Mouse (Mus musculus): ENCODE measurements around the gene Olfr1393. TPM values are rescaled to one million over a fixed set of nuclear protein-coding genes. Genes with fewer than 3 reads are reported as not detected.
A peak's percentile ranks its signal among the peaks of the same experiment; 100 is the strongest.

The Olfr1393 gene
- polyA plus RNA-seq, 1 experiment from 2014 or later = not detected

DNA sequence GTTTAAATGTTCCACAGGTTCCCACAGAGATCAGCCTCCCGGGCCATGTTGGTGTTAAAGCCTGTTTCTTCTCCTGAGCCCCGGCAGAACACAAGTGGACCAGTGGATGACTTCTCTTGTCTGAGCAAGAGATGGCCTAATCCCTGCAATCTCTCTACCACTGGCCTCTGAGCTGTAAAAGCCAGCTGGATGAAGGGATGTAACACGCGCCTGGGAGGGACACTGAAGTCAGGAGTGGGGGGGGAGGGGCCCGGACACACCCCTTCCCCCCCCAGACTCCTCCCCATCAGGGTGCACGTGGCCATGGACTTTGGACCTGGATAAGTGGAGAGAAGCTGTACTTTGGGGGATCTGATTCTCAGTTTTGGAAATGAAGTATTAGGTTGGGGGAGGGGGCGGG is 32.9 kb upstream of the Olfr1393 start:
- H3K36me3 ChIP-seq = no peaks in the 10 kb centered on the region; the same call in 1 of the 2 replicates
- H3K9ac ChIP-seq = peak overlapping the region; percentile 76
- H3K4me1 ChIP-seq (replicated peaks) = peaks cover 43% of the 10 kb centered on the region
- H3K27me3 ChIP-seq = no peaks in the 10 kb centered on the region
- H3K27ac ChIP-seq (replicated peaks) = peak overlapping the region; percentile 92; the same call in 1 of the 2 replicates
- ATAC-seq (ENCODE audit: low read depth) = no peak
- 25% methylated on average over 7 of the region's 7 CpGs for WGBS
- peak overlapping the region; percentile 54 for H3K4me3 ChIP-seq
- H3K9me3 ChIP-seq = no peaks in the 10 kb centered on the region
- peak overlapping the region; percentile 63 for H3K4me2 ChIP-seq

DNA sequence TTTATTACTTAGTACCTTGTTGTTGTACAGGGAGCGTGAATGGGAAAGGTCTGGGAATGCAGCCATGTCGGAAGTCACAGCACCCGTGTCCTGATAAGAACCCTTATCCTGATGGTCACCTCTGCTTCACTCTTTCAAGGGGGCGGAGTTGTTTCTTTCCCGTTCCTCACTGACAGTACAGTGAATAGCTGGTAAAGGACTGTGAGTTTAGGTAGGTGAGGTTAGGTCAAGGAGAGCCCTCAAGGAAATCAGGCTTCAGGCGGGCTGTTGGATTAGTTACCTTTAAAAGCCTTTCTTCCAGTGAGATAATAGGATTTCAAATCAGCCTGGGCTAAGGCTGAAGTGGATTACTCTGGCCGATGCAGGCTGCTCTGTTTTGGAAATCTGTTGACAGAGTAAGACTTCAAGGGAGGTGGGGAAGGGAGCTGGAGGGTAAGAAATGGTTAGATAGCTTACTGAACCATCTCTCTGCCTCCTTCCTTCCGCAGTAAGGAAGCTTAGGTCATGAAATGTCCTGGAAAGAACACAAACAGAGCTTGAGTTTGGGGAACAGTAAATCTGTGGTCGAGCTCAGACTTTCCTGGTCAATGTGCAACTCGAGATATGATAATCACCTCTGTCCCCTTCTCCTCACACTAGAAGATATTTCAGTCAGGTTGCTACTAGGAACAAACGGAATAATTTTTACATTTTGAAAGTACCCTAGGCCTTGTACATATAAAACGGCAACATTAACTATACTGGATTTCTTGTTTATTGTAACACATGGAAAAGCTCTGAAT is 32.3 kb upstream of the Olfr1393 start:
- Histone ChIP-seq H3K4me2 (peak overlapping the region; percentile 63), H3K4me3 (no peak overlapping the region), H3K4me1 (replicated peaks) (peaks cover 50% of the 10 kb centered on the region), H3K36me3 (no peaks in the 10 kb centered on the region; the same call in 1 of the 2 replicates), H3K9me3 (no peaks in the 10 kb centered on the region), H3K27ac (replicated peaks) (no peak overlapping the region), H3K27me3 (no peaks in the 10 kb centered on the region), H3K9ac (peak overlapping the region; percentile 41)
- whole genome bisulfite sequencing = 45% methylated on average over 12 of the region's 12 CpGs
- ATAC-seq (ENCODE audit: low read depth) = no peak

DNA sequence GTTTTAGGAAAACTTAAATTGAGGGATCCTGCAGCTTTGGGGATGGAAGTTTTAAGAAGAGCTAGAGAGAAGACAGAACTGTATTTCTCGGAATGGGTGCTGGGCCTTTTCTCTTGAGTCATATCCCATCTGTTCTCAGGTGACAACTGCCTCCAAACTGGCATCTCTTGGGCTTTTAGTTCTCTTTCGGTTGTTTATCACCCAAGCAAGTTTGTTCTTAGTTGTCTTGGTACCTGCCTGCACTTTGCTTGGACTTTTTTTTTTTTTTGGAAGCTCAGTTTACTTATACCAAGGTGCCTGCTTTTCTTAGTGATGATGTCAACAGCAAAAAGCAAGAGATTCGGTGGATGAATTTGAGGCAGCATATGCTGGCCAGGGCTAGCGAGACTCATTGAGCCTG is 31.6 kb upstream of the Olfr1393 start:
- 83% methylated on average over 4 of the region's 4 CpGs for WGBS
- Histone ChIP-seq H3K9ac (no peak overlapping the region), H3K4me1 (replicated peaks) (peaks cover 57% of the 10 kb centered on the region), H3K4me3 (no peak overlapping the region), H3K36me3 (no peaks in the 10 kb centered on the region; the same call in 1 of the 2 replicates), H3K27me3 (no peaks in the 10 kb centered on the region), H3K4me2 (no peak overlapping the region), H3K9me3 (no peaks in the 10 kb centered on the region), H3K27ac (replicated peaks) (no peak overlapping the region)
- ATAC-seq (ENCODE audit: low read depth) = no peak

DNA sequence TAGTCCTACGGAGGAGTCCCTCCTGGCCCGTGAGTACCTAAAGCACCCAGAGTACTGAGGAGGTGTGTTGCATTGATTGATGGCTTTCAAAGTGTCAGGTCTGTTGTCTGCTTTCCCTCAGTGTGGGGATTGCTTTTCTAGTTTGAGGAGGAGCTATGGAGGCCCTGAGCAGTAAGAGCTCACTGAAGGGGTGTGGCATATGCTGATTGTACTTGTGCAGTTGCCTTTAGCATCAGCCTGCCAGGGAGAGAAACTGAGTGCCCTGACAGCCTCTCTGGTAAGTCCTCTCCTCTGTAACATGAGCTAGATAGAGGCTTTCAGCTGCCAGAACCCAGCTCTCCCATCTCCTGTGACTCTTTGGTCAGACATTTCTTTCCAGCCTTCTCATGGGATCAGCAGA is 30.8 kb upstream of the Olfr1393 start:
- Histone ChIP-seq H3K27ac (replicated peaks) (no peak overlapping the region), H3K4me3 (no peak overlapping the region), H3K27me3 (no peaks in the 10 kb centered on the region), H3K4me1 (replicated peaks) (peaks cover 60% of the 10 kb centered on the region), H3K36me3 (no peaks in the 10 kb centered on the region; the same call in 1 of the 2 replicates), H3K9me3 (no peaks in the 10 kb centered on the region), H3K9ac (no peak overlapping the region; the same call in 1 of the 2 replicates), H3K4me2 (no peak overlapping the region)
- WGBS = 50% methylated on average over 2 of the region's 2 CpGs
- no peak for ATAC-seq (ENCODE audit: low read depth)

DNA sequence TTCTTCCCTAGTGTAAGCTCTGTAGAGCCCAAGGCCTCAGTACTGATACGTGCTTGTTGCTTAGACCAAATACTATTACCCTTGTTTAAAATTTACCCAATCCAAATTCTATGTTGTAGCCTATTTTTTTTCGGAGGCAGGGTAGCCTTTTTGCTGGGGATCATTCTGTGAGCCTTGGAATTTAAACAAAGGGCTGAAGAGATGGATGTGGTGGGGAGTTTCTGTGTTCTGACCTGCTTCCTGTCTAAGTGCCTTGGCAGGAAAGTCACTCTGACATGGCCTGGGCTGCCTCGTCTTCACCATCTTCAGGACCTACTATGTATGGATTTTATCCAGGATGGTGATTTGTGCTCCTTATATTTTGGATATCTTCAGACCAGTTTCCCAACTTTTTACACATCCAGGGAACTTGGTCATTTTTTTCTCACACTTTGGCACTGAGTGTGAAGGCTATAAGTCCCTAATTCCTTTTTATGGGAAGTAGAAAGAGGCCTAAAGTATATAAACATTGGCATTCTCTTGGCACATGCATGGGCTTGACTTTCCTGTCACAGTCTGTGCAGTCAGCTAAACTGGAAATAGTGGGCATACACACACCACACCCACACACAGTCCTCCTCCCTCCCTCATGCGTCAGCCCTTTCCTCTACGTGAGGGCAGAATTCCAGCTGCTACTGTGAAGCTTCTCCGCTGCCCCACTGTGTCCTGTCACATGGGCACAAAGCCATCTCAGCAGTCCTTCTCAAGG is 29.7 kb upstream of the Olfr1393 start:
- Histone ChIP-seq H3K4me2 (no peak overlapping the region), H3K27me3 (no peaks in the 10 kb centered on the region), H3K4me1 (replicated peaks) (peaks cover 54% of the 10 kb centered on the region), H3K9me3 (no peaks in the 10 kb centered on the region), H3K36me3 (no peaks in the 10 kb centered on the region; the same call in 1 of the 2 replicates), H3K27ac (replicated peaks) (no peak overlapping the region), H3K9ac (0 out of 2 replicates have a peak overlapping the region, but pooled peaks have one; percentile 26), H3K4me3 (no peak overlapping the region)
- ATAC-seq (ENCODE audit: low read depth) = no peak
- 66% methylated on average over 6 of the region's 6 CpGs for WGBS

DNA sequence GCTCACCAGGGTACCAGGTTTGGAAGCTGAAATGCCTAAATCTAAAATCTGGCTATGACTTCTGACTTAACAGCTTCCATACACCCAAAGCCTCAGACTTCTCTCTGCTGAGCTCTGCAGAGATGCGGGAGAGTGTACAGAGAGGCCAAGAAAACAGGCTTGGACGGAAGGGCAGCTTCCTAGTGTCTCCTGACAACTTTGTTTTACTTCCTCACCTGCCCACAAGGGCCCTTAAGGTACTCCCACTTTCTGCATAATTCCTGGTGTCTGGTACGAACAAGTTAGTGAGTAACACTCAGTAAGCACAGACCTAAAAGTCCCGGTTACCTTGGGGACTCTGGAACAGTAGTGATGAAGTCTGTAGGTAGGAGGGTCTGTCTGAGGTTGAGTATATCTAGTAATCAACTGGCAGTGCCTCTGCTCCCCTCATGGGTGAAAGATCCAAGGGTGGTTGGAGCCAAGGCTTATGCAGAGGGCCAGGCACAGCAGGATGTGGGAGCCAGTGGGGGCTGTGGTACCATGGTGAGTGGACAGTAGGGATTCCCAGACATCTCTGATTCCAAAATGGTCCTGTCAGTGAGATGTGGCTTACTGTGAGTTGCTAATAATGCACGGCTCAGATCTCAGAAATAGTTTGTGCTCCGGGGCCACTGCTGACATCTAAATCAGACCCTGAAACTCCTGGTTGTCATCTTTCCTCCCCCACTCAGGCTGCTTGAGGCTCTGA is 29.0 kb upstream of the Olfr1393 start:
- Histone ChIP-seq H3K4me1 (replicated peaks) (peaks cover 53% of the 10 kb centered on the region), H3K4me2 (peak overlapping the region; percentile 85), H3K9ac (no peak overlapping the region), H3K9me3 (no peaks in the 10 kb centered on the region), H3K4me3 (no peak overlapping the region), H3K36me3 (peaks cover 7% of the 10 kb centered on the region; the same call in 1 of the 2 replicates), H3K27ac (replicated peaks) (no peak overlapping the region), H3K27me3 (no peaks in the 10 kb centered on the region)
- WGBS = 81% methylated on average over 6 of the region's 6 CpGs
- ATAC-seq (ENCODE audit: low read depth) = no peak

DNA sequence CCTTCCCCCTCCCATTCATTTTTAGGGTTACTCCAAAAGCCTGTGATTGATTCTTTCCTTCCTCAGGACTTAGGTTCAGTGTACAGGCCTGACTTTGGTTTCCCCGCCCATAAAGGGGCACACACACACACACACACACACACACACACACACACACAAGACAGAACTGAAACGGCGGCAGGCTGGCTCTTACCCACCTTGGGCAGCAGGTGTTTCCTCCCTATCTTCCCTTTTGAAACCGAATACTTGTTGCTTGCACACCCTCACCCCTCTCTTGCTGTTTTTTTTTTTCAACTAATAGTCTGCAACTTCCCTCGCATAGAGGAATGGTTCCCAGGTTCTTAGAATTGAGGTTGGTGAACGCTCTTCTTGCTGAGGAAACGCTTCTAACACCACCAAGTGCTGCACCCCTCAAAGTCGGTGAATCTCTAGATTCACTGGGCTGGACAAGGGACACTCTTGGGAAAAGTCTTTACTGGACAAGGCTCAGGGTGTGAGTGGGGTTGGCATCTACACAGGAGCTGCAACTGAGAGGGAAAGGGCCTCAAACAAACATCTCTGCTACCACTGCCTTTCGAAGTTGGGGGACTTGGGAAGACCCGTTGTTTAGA is 28.2 kb upstream of the Olfr1393 start:
- peaks cover 48% of the 10 kb centered on the region for H3K4me1 ChIP-seq (replicated peaks)
- ATAC-seq (ENCODE audit: low read depth) = no peak

DNA sequence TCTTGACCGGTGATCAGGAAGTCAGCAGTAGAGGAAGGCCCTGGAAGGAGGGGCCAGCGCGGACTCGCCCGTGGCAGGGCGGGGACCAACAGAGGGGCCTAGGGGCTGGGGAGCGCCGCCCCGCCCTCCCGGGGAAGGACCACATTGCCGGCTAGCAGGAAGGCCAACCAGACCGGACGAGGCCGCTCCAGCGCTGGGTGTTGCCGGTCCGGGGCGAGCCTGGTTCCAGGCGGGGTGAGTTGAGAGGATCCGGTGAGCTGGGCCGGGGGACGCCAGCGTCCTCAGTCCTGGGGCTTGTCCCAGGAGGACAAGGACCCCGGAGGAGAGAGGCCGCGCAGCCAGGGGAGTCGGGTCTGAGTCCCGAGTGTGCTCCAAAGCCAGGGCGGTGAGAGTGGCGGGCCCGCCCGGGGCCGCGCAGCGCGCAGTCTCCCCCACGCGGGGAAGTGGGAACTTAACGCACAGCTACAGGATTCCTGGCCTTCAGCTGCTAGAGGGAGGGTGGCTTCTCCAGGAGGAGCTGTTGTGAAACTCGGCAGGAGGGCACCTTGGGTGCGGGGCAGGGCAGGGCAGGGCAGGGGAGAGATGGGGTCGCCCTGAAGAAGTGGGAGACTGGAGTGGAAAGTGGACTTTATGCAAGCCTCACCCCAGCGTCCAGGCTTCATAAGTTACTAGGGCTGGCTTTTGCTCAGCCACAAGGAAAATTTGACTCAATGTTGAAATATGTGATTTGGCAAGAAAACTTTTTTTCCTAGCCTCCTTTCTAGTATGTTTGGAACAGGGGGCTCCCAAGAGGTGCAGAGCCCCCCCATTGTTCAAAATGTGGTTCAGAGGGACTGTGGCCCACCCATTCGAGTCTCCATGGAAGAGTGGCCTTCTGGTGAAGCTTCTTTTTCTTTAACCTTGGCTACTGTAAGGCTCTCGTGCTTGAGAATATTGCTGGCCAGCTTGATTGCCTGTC is 27.4 kb upstream of the Olfr1393 start:
- Histone ChIP-seq H3K36me3 (peaks cover 13% of the 10 kb centered on the region; the same call in 1 of the 2 replicates), H3K4me3 (peak overlapping the region; percentile 55), H3K4me2 (peak overlapping the region; percentile 85), H3K27ac (replicated peaks) (peak overlapping the region; percentile 78), H3K9ac (peak overlapping the region; percentile 84), H3K27me3 (no peaks in the 10 kb centered on the region), H3K4me1 (replicated peaks) (peaks cover 40% of the 10 kb centered on the region), H3K9me3 (no peaks in the 10 kb centered on the region)
- peak; percentile 90 for ATAC-seq (ENCODE audit: low read depth)
- 2% methylated on average over 44 of the region's 45 CpGs for WGBS

More for the DNA sequence above, 28.2 kb upstream of the Olfr1393 start:
- 33% methylated on average over 10 of the region's 10 CpGs for WGBS
- no peaks in the 10 kb centered on the region for H3K9me3 ChIP-seq
- peak overlapping the region; percentile 55 for H3K4me3 ChIP-seq
- no peaks in the 10 kb centered on the region for H3K27me3 ChIP-seq
- peak overlapping the region; percentile 85 for H3K4me2 ChIP-seq
- peak overlapping the region; percentile 84 for H3K9ac ChIP-seq
- H3K36me3 ChIP-seq = peaks cover 13% of the 10 kb centered on the region; the same call in 1 of the 2 replicates
- peak overlapping the region; percentile 78 for H3K27ac ChIP-seq (replicated peaks)

DNA sequence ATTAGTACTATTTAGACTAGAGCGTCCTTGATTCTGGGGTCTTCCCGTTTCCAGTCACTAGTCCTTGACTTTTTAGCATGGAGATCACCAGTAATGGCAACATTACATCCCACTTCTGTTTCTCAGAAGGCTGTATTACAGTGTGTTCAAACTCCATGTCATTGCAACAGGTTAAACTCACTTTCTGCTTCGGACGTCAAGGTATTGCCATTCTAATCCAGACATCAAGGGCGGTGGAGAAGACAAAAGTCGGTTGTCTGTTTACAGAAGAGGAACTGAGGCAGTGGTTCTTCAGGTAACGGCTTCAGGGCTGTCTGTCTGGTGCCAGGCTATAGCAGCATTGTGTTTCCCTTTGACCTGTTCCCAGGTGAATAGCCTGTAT is 26.7 kb upstream of the Olfr1393 start:
- Histone ChIP-seq H3K4me1 (replicated peaks) (peaks cover 35% of the 10 kb centered on the region), H3K4me3 (peak overlapping the region; percentile 55), H3K9me3 (no peaks in the 10 kb centered on the region), H3K27ac (replicated peaks) (no peak overlapping the region), H3K27me3 (no peaks in the 10 kb centered on the region), H3K4me2 (peak overlapping the region; percentile 85), H3K9ac (peak overlapping the region; percentile 84), H3K36me3 (peaks cover 13% of the 10 kb centered on the region; the same call in 1 of the 2 replicates)
- ATAC-seq (ENCODE audit: low read depth) = no peak
- WGBS = 69% methylated on average over 7 of the region's 7 CpGs

DNA sequence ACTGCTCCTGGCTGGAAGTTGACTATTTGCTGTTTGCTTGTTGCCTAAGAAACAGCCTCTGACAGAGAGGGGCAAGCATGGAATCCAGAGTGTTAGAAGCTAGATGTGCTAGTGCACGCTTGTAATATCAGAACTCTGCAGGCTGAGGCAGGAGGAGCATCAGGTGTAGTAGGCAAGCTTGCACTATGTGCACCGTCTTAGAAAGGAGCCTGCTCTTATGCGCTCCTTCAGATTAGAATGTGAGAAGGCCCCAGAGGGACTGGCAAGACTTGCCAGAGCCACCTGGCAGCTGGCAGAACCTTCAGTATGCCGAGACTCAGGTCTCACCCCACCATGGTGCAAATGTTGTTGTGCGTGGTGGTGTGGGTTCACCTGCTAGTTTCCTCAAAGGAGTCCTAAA is 26.1 kb upstream of the Olfr1393 start:
- Histone ChIP-seq H3K4me2 (no peak overlapping the region), H3K4me1 (replicated peaks) (peaks cover 32% of the 10 kb centered on the region), H3K9me3 (no peaks in the 10 kb centered on the region), H3K27ac (replicated peaks) (no peak overlapping the region), H3K4me3 (no peak overlapping the region), H3K9ac (no peak overlapping the region), H3K36me3 (peaks cover 13% of the 10 kb centered on the region; the same call in 1 of the 2 replicates), H3K27me3 (no peaks in the 10 kb centered on the region)
- WGBS = 94% methylated on average over 5 of the region's 5 CpGs
- ATAC-seq (ENCODE audit: low read depth) = no peak

All from neural tube, embryonic 13.5 days (tissue).